Mouse (Mus musculus) kidney, adult 11 months (tissue): Measurements from ENCODE around the gene Slc5a11.

Experiments used
- DNase-seq: peaks from one replicate; pipeline ENCODE4 v3.0.0; 2022

Slc5a11 gene

GRCm38 (mm10) chr7:123287903-123288302, 73.3 kb downstream of the Slc5a11 start:
- no peak for DNase-seq

GRCm38 (mm10) chr7:123289176-123289575, 74.6 kb downstream of the Slc5a11 start:
- DNase-seq, result no peak

GRCm38 (mm10) chr7:123291942-123292341, 77.4 kb downstream of the Slc5a11 start:
- DNase-seq, result no peak

- no peak for DNase-seq
These were observed 79.3 kb downstream of the Slc5a11 start for GRCm38 (mm10) chr7:123293898-123294297.

- no peak for DNase-seq
These were observed 80.8 kb downstream of the Slc5a11 start for GRCm38 (mm10) chr7:123295423-123295822.

- DNase-seq, result no peak
These were observed 81.5 kb downstream of the Slc5a11 start for GRCm38 (mm10) chr7:123296097-123296496.

GRCm38 (mm10) chr7:123298225-123298624, 83.6 kb downstream of the Slc5a11 start:
- DNase-seq, result no peak

GRCm38 (mm10) chr7:123300258-123300657, 85.7 kb downstream of the Slc5a11 start:
- no peak for DNase-seq

- no peak for DNase-seq
These were observed 90.8 kb downstream of the Slc5a11 start for GRCm38 (mm10) chr7:123305397-123305796.

- DNase-seq, result no peak
These were observed 92.7 kb downstream of the Slc5a11 start for GRCm38 (mm10) chr7:123307236-123307635.

GRCm38 (mm10) chr7:123307887-123308558, 93.4 kb downstream of the Slc5a11 start:
- DNase-seq, result no peak

- no peak for DNase-seq
These were observed 97.3 kb downstream of the Slc5a11 start for GRCm38 (mm10) chr7:123311836-123312235.

GRCm38 (mm10) chr7:123312738-123313137, 98.2 kb downstream of the Slc5a11 start:
- DNase-seq, result no peak

GRCm38 (mm10) chr7:123322452-123323121, 108.0 kb downstream of the Slc5a11 start:
- DNase-seq, result no peak
